Mouse (Mus musculus) kidney, embryonic 14.5 days (tissue): ENCODE measurements around the gene Angel1. TPM values are rescaled to one million over a fixed set of nuclear protein-coding genes. Genes with fewer than 3 reads are reported as not detected.
A peak's percentile ranks its signal among the peaks of the same experiment; 100 is the strongest.

Experiments
- ATAC-seq: fragments of 200-750 bp; cut with Nextera tagmentation; 2 replicates; pipeline ENCODE4 v1.8.0; 2017; ENCODE audit warnings: moderate number of reproducible peaks, mild to moderate bottlenecking, moderate TSS enrichment, moderate library complexity; ENCODE audit not compliant: low FRiP score, low TSS enrichment
- H3K27ac ChIP-seq: fragments of 300-500 bp; sonication (generic); 2 replicates; pipeline ENCODE4 v1.5.1; 2014; ENCODE audit warnings: low read depth, mild to moderate bottlenecking, low read length, moderate library complexity, mixed read lengths
- H3K27me3 ChIP-seq: fragments of 300-500 bp; sonication (generic); 2 replicates; pipeline ENCODE4 v1.6.1; 2014; ENCODE audit warnings: mild to moderate bottlenecking, low read length; ENCODE audit not compliant: control insufficient read depth, insufficient read depth
- H3K36me3 ChIP-seq: fragments of 300-500 bp; sonication (generic); 2 replicates; pipeline ENCODE4 v1.6.1; 2014; ENCODE audit warnings: low read length, mixed read lengths; ENCODE audit not compliant: control insufficient read depth, insufficient read depth
- H3K4me1 ChIP-seq: fragments of 300-500 bp; sonication (generic); 2 replicates; pipeline ENCODE4 v1.6.1; 2014; ENCODE audit warnings: low read length, mixed read lengths; ENCODE audit not compliant: control insufficient read depth, insufficient read depth
- H3K4me2 ChIP-seq: fragments of 300-500 bp; sonication (generic); replicated peaks from 2 replicates; pipeline ENCODE4 v1.6.1; 2014; ENCODE audit warnings: low read depth, mild to moderate bottlenecking, low read length
- H3K4me3 ChIP-seq: fragments of 300-500 bp; sonication (generic); 2 replicates; pipeline ENCODE4 v1.5.1; 2014; ENCODE audit warnings: mild to moderate bottlenecking, low read length
- H3K9ac ChIP-seq: fragments of 300-500 bp; sonication (generic); 2 replicates; pipeline ENCODE4 v1.6.1; 2014; ENCODE audit warnings: low read depth, mild to moderate bottlenecking, low read length, moderate library complexity
- H3K9me3 ChIP-seq: fragments of 300-500 bp; sonication (generic); 2 replicates; pipeline ENCODE4 v1.6.1; 2016; ENCODE audit warnings: low read length; ENCODE audit not compliant: control insufficient read depth
- WGBS: fragments of 180-500 bp; shearing (Covaris S2); extraction: QIAGEN DNeasy Blood & Tissue Kit; methylation state at CpG from one replicate; pipeline ENCODE4 v1.1.7; 2014; 5-methylcytosine and 5-hydroxymethylcytosine counted together
- polyA plus RNA-seq: library from polyadenylated mRNA; unstranded; fragments of >200 nt; fragmentation: Nextera tagmentation; extraction: Ambion mirVana; gene quantifications from 2 replicates; pipeline ENCODE4 v1.2.1, GENCODE M21; 2014

Gene Angel1
- polyA plus RNA-seq, 1 experiment from 2014 or later, result 10.2 TPM

DNA sequence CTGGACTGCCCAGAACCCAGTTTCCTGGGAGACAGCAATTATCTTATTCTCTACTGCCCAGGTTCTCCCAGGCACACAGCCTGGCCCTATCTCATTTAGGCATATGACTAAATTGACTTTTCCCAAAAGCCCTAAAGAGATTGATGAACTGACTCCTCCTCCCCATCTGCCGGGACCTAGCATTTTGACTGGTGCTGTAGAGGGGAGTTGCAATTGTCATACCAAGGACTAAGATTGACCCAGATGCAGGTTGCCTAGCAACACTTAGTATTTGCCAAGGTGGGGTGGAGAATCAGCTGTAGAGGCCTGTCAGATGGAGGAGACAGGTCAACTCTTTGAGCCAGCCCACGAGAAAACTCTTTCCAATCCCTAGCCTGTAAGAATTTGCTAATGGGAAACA, 28.3 kb downstream of the Angel1 start:
- WGBS, result 87% methylated on average over 2 of the region's 2 CpGs
- Histone ChIP-seq H3K9ac (no peak overlapping the region), H3K4me3 (no peak overlapping the region), H3K36me3 (no peaks in the 10 kb centered on the region), H3K9me3 (peaks cover 7% of the 10 kb centered on the region; the same call in 1 of the 2 replicates), H3K4me1 (0 out of 2 replicates have a peak, but pooled peaks cover 2% of the 10 kb centered on the region), H3K27ac (no peak overlapping the region), H3K4me2 (no peak overlapping the region), H3K27me3 (no peaks in the 10 kb centered on the region)
- no peak for ATAC-seq

DNA sequence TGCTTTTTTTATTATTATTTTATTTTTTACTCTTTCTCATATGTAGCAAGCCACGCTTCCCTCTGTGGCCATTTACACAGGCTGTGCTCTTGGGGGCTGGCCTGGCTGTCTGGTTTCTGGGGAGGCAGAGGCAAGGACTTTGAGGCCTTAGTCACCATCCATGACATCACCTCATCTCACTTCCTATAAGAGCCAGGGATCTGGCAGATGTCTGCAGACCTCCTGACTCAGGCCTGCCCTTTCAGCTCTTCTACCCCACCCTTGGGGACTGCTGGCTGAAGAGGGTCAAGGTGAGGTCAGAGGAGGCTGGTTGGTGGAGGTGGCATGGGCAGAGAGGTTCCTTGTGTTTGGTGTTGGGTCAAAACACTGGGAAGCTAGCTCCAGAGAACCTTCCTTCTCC, 31.8 kb downstream of the Angel1 start:
- Histone ChIP-seq H3K9ac (no peak overlapping the region), H3K27ac (no peak overlapping the region), H3K4me2 (no peak overlapping the region), H3K36me3 (no peaks in the 10 kb centered on the region; the same call in 1 of the 2 replicates), H3K9me3 (peaks cover 7% of the 10 kb centered on the region; the same call in 1 of the 2 replicates), H3K27me3 (no peaks in the 10 kb centered on the region), H3K4me3 (no peak overlapping the region), H3K4me1 (no peaks in the 10 kb centered on the region)
- 75% methylated on average over 1 of the region's 1 CpGs for WGBS
- ATAC-seq, result no peak

DNA sequence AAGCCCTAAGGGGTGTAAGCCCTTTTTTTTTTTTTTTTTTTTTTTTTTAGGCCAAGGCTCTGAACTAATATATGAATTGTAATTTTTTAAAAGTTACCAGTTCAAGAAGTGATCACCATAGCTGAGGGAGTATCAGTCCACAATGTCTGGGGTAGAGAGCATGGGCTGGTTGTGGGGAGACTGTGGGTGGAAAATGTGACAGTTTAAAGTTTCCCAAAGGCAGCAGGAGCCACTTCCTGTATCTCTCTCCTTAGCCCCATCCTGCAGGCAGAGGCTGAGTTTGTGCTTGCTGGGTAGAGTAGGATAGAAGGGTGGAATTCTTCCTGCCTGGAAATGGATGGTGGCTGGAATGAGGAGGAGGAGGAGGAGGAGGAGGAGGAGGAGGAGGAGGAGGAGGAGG, 32.9 kb downstream of the Angel1 start:
- no peak overlapping the region for H3K4me2 ChIP-seq
- H3K27me3 ChIP-seq, result no peaks in the 10 kb centered on the region
- no peak overlapping the region for H3K9ac ChIP-seq
- H3K36me3 ChIP-seq, result no peaks in the 10 kb centered on the region; the same call in 1 of the 2 replicates
- H3K27ac ChIP-seq, result no peak overlapping the region
- H3K4me3 ChIP-seq, result no peak overlapping the region
- no peak for ATAC-seq
- peaks cover 7% of the 10 kb centered on the region; the same call in 1 of the 2 replicates for H3K9me3 ChIP-seq
- no peaks in the 10 kb centered on the region for H3K4me1 ChIP-seq

DNA sequence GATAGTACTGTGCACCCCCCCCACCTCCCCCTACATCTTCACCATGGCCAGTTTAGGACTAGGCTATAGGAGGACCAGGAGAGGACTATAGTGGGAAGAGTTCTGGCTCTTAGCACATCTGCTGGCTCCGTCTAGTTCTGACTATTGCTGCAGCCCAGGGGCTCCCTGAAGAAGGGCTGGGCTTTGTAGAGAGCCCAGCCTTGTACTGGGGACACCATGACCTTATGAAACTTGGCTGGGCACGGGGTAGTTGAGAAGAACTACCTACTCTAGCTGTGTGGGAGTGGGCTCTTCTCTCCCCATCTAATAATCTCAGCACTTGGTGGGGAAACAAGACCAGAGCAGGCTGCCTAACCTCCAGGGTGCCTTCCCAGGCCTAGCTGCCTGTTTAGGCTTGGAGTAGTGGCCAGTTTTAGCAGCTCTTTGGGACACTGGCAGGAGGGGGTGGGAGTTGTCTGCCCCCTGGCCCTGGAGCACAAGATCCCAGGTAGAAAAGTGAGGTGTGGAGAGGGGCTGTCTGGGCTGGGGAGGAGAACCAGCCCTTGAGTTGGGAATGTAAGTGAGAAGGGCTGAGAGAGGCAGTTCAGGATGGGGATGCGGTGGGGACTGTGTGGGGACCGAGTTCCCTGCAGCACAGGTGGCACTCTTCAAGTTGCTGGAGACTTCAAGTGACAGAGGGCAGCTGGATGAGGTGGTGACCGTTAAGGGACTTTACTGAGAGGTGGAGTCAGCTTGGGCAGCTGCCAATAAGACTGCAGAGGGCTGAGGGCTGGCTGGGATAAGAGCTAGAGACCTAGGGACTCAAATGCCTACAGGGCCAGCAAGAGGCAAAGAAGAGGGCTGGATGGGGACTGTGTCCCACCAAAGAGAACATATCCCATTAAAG, 33.5 kb downstream of the Angel1 start:
- Histone ChIP-seq H3K27me3 (no peaks in the 10 kb centered on the region), H3K9me3 (peaks cover 7% of the 10 kb centered on the region; the same call in 1 of the 2 replicates), H3K36me3 (no peaks in the 10 kb centered on the region; the same call in 1 of the 2 replicates), H3K27ac (peak overlapping the region; percentile 15; the same call in 1 of the 2 replicates), H3K4me3 (no peak overlapping the region), H3K9ac (no peak overlapping the region), H3K4me1 (no peaks in the 10 kb centered on the region), H3K4me2 (no peak overlapping the region)
- WGBS, result 30% methylated on average over 5 of the region's 5 CpGs
- ATAC-seq, result peak; percentile 65

DNA sequence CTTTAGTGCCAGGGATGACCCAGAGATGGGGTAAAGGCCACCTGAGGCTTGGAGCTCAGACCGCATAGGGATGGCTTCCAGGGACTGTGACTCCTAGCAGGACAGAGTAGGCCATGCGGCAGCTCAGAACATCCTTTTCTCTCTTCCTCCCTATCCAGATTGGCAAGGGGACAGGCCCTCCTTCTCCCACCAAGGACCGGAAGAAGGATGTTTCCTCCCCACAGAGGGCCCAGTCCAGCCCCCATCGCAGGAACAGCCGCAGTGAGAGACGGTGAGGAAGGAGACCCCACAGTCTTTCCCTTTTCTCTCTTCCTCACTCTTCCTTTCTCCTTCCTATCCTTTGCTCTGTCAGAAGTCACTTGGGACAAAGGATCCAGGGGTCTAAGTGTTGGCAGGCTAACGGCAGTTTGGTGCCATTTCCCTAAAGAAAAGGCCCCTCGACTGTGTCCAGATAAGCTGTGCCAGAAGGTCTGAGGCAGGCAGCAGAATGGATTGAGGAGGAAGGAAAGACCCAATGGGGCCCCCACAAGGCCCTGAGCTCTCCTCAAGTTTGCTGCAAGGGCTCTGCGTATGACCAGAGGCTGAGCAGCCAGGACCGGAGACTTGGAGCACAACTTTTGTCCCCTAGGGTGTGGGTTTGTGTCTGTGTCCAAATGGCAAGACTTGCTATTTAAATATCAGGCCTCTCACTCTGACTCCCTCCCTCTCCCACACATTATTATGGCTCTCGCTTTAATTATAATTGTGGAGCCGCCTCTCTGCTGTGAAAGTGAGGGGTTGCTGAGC, 35.4 kb downstream of the Angel1 start:
- Histone ChIP-seq H3K9ac (no peak overlapping the region), H3K4me3 (no peak overlapping the region), H3K4me1 (no peaks in the 10 kb centered on the region), H3K27ac (no peak overlapping the region), H3K36me3 (no peaks in the 10 kb centered on the region; the same call in 1 of the 2 replicates), H3K27me3 (no peaks in the 10 kb centered on the region), H3K9me3 (no peaks in the 10 kb centered on the region), H3K4me2 (no peak overlapping the region)
- 63% methylated on average over 12 of the region's 12 CpGs for WGBS
- ATAC-seq, result no peak

DNA sequence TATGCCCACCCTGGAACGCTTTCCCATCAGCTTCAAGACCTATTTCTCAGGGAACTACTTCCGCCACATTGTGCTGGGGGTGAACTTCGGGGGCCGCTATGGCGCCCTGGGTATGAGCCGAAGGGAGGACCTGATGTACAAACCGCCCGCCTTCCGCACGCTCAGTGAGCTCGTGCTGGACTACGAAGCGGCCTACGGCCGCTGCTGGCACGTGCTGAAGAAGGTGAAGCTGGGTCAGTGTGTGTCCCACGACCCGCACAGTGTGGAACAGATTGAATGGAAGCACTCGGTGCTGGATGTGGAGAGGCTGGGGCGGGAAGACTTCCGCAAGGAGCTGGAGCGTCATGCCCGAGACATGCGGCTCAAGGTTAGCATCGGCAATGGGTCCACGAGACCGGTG, 37.3 kb downstream of the Angel1 start:
- 96% methylated on average over 27 of the region's 27 CpGs for WGBS
- H3K27me3 ChIP-seq, result no peaks in the 10 kb centered on the region
- no peak overlapping the region for H3K9ac ChIP-seq
- no peak for ATAC-seq
- H3K4me1 ChIP-seq, result no peaks in the 10 kb centered on the region
- no peak overlapping the region for H3K27ac ChIP-seq
- no peak overlapping the region for H3K4me3 ChIP-seq
- no peaks in the 10 kb centered on the region; the same call in 1 of the 2 replicates for H3K36me3 ChIP-seq
- no peaks in the 10 kb centered on the region for H3K9me3 ChIP-seq
- H3K4me2 ChIP-seq, result no peak overlapping the region

DNA sequence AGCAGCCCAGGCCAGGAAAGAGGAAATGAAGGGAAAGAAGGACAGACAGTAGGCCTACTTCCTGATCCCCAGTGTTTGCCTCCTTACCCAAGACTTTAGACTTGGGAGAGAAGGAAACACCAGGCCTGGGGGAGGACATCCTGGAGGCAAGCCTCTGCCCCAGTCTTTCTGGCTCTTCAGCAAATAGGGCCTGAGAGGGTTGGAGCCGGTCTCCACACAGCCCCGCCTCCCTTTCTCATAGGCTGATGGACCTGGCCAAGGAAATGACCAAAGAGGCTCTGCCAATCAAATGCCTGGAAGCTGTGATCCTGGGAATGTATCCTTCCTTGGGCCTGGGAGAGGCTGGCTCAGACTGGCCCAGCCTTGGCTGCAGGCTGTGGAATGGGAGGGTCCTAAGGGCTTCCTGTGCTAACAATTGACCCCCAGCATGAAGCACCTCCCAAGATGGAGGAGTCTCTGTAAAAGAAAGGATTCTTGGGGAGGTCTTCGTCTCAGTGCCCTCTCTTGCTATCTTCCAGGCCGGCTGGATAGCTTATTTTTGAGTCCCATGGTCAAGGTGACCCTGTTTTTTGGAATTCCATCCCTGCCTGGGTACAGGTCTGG, 38.2 kb downstream of the Angel1 start:
- Histone ChIP-seq H3K4me3 (no peak overlapping the region), H3K4me1 (0 out of 2 replicates have a peak, but pooled peaks cover 3% of the 10 kb centered on the region), H3K9me3 (no peaks in the 10 kb centered on the region), H3K4me2 (no peak overlapping the region), H3K36me3 (no peaks in the 10 kb centered on the region; the same call in 1 of the 2 replicates), H3K27ac (0 out of 2 replicates have a peak overlapping the region, but pooled peaks have one; percentile 7), H3K27me3 (no peaks in the 10 kb centered on the region), H3K9ac (no peak overlapping the region)
- ATAC-seq, result 0 out of 2 replicates have a peak, but pooled peaks have one; percentile 15
- WGBS, result 77% methylated on average over 4 of the region's 4 CpGs

DNA sequence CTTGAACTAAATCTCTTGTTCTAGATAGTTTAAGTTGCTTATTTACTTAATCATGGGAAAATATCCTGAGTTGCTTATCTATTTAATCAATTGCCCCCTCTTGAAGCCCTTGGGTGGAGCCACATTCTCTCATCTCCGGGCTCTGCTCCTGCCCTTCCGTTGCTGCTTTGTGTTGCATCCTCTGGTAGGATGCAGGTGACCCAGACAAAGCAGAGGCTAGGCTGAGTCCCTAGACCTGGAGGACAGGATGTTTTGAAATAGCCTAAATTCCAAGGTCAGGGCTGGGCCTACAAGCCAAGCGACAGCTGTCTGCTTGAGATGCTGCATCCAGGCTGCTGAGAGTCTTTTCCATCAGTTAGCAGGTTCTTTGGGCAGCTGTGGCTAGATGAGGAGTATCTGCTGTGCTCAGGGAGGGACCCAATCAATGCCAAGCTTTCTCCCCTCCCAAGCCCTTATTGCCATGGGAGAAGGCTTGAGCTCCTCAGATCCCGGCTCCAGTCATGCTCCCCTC, 38.8 kb downstream of the Angel1 start:
- Histone ChIP-seq H3K4me1 (0 out of 2 replicates have a peak, but pooled peaks cover 3% of the 10 kb centered on the region), H3K27me3 (no peaks in the 10 kb centered on the region), H3K36me3 (no peaks in the 10 kb centered on the region; the same call in 1 of the 2 replicates), H3K4me3 (no peak overlapping the region), H3K9me3 (no peaks in the 10 kb centered on the region), H3K4me2 (no peak overlapping the region), H3K9ac (no peak overlapping the region), H3K27ac (no peak overlapping the region)
- WGBS, result 70% methylated on average over 4 of the region's 4 CpGs
- no peak for ATAC-seq
